Mouse (Mus musculus): Measurements from ENCODE around the gene Sema3f. TPM values are rescaled to one million over a fixed set of nuclear protein-coding genes. Genes with fewer than 3 reads are reported as not detected.

The Sema3f gene
- polyA plus RNA-seq, 1 experiment, result 31.8 TPM

- DNase-seq, result peak; percentile 44 to 48
- Histone ChIP-seq H3K4me3 (replicated peaks; ENCODE audit: insufficient read depth, low read depth, low read length) (no peak overlapping the region), H3K27ac (ENCODE audit: insufficient read depth, low read length) (no peak overlapping the region), H3K4me1 (ENCODE audit: control insufficient read depth, insufficient read depth, low read length) (peaks cover 29% of the 10 kb centered on the region), H3K27me3 (ENCODE audit: control insufficient read depth, insufficient read depth, low read length) (no peaks in the 10 kb centered on the region)
- 40% methylated on average over 6 of the region's 6 CpGs for WGBS
- TF ChIP-seq POLR2A (IDR thresholded peaks at IDR 0.05; ENCODE audit: borderline replicate concordance, insufficient read depth, low read length) (no peak), CTCF (IDR thresholded peaks at IDR 0.05; ENCODE audit: borderline replicate concordance, insufficient read depth, low read depth, low read length) (no peak)
These were observed 10.1 kb downstream of the Sema3f start for GRCm38 (mm10) chr9:107700114-107700571.

GRCm38 (mm10) chr9:107699376-107699980, 10.8 kb downstream of the Sema3f start:
- DNase-seq, result no peak
- TF ChIP-seq POLR2A (IDR thresholded peaks at IDR 0.05; ENCODE audit: borderline replicate concordance, insufficient read depth, low read length) (no peak), CTCF (IDR thresholded peaks at IDR 0.05; ENCODE audit: borderline replicate concordance, insufficient read depth, low read depth, low read length) (no peak)
- H3K4me1 ChIP-seq (ENCODE audit: control insufficient read depth, insufficient read depth, low read length), result peaks cover 29% of the 10 kb centered on the region
- no peaks in the 10 kb centered on the region for H3K27me3 ChIP-seq (ENCODE audit: control insufficient read depth, insufficient read depth, low read length)
- no peak overlapping the region for H3K27ac ChIP-seq (ENCODE audit: insufficient read depth, low read length)
- H3K4me3 ChIP-seq (replicated peaks; ENCODE audit: insufficient read depth, low read depth, low read length), result no peak overlapping the region
- WGBS, result 69% methylated on average over 9 of the region's 9 CpGs

GRCm38 (mm10) chr9:107698611-107699190, 11.6 kb downstream of the Sema3f start:
- Histone ChIP-seq H3K4me3 (replicated peaks; ENCODE audit: insufficient read depth, low read depth, low read length) (no peak overlapping the region), H3K27me3 (ENCODE audit: control insufficient read depth, insufficient read depth, low read length) (no peaks in the 10 kb centered on the region), H3K27ac (ENCODE audit: insufficient read depth, low read length) (no peak overlapping the region), H3K4me1 (ENCODE audit: control insufficient read depth, insufficient read depth, low read length) (peaks cover 29% of the 10 kb centered on the region)
- WGBS, result 79% methylated on average over 14 of the region's 14 CpGs
- DNase-seq, result no peak
- no peak for TF ChIP-seq CTCF (IDR thresholded peaks at IDR 0.05; ENCODE audit: borderline replicate concordance, insufficient read depth, low read depth, low read length)
- no peak for TF ChIP-seq POLR2A (IDR thresholded peaks at IDR 0.05; ENCODE audit: borderline replicate concordance, insufficient read depth, low read length)

- no peak overlapping the region for H3K4me3 ChIP-seq (replicated peaks; ENCODE audit: insufficient read depth, low read depth, low read length)
- no peak for TF ChIP-seq CTCF (IDR thresholded peaks at IDR 0.05; ENCODE audit: borderline replicate concordance, insufficient read depth, low read depth, low read length)
- no peak for TF ChIP-seq POLR2A (IDR thresholded peaks at IDR 0.05; ENCODE audit: borderline replicate concordance, insufficient read depth, low read length)
- no peaks in the 10 kb centered on the region for H3K27me3 ChIP-seq (ENCODE audit: control insufficient read depth, insufficient read depth, low read length)
- no peak overlapping the region for H3K27ac ChIP-seq (ENCODE audit: insufficient read depth, low read length)
- peaks cover 29% of the 10 kb centered on the region for H3K4me1 ChIP-seq (ENCODE audit: control insufficient read depth, insufficient read depth, low read length)
- WGBS, result 68% methylated on average over 14 of the region's 14 CpGs
- DNase-seq, result no peak
These were observed 12.3 kb downstream of the Sema3f start for GRCm38 (mm10) chr9:107697811-107698521.

- Histone ChIP-seq H3K4me3 (replicated peaks; ENCODE audit: insufficient read depth, low read depth, low read length) (no peak overlapping the region), H3K27ac (ENCODE audit: insufficient read depth, low read length) (no peak overlapping the region), H3K27me3 (ENCODE audit: control insufficient read depth, insufficient read depth, low read length) (no peaks in the 10 kb centered on the region), H3K4me1 (ENCODE audit: control insufficient read depth, insufficient read depth, low read length) (peaks cover 21% of the 10 kb centered on the region)
- TF ChIP-seq POLR2A (IDR thresholded peaks at IDR 0.05; ENCODE audit: borderline replicate concordance, insufficient read depth, low read length) (no peak), CTCF (IDR thresholded peaks at IDR 0.05; ENCODE audit: borderline replicate concordance, insufficient read depth, low read depth, low read length) (no peak)
- no peak for DNase-seq
- 82% methylated on average over 9 of the region's 9 CpGs for WGBS
These were observed 13.2 kb downstream of the Sema3f start for GRCm38 (mm10) chr9:107696845-107697610.

- WGBS, result 70% methylated on average over 6 of the region's 6 CpGs
- H3K27me3 ChIP-seq (ENCODE audit: control insufficient read depth, insufficient read depth, low read length), result no peaks in the 10 kb centered on the region
- peaks cover 16% of the 10 kb centered on the region for H3K4me1 ChIP-seq (ENCODE audit: control insufficient read depth, insufficient read depth, low read length)
- DNase-seq, result no peak
- no peak overlapping the region for H3K27ac ChIP-seq (ENCODE audit: insufficient read depth, low read length)
- TF ChIP-seq CTCF (IDR thresholded peaks at IDR 0.05; ENCODE audit: borderline replicate concordance, insufficient read depth, low read depth, low read length) (no peak), POLR2A (IDR thresholded peaks at IDR 0.05; ENCODE audit: borderline replicate concordance, insufficient read depth, low read length) (no peak)
- H3K4me3 ChIP-seq (replicated peaks; ENCODE audit: insufficient read depth, low read depth, low read length), result no peak overlapping the region
These were observed 14.2 kb downstream of the Sema3f start for GRCm38 (mm10) chr9:107696106-107696479.

- TF ChIP-seq CTCF (IDR thresholded peaks at IDR 0.05; ENCODE audit: borderline replicate concordance, insufficient read depth, low read depth, low read length) (no peak), POLR2A (IDR thresholded peaks at IDR 0.05; ENCODE audit: borderline replicate concordance, insufficient read depth, low read length) (no peak)
- H3K27ac ChIP-seq (ENCODE audit: insufficient read depth, low read length), result no peak overlapping the region
- H3K27me3 ChIP-seq (ENCODE audit: control insufficient read depth, insufficient read depth, low read length), result no peaks in the 10 kb centered on the region
- no peak for DNase-seq
- H3K4me1 ChIP-seq (ENCODE audit: control insufficient read depth, insufficient read depth, low read length), result peaks cover 10% of the 10 kb centered on the region
- 86% methylated on average over 12 of the region's 12 CpGs for WGBS
- H3K4me3 ChIP-seq (replicated peaks; ENCODE audit: insufficient read depth, low read depth, low read length), result no peak overlapping the region
These were observed 14.7 kb downstream of the Sema3f start for GRCm38 (mm10) chr9:107695441-107696105.
